In the genomic region with DNA sequence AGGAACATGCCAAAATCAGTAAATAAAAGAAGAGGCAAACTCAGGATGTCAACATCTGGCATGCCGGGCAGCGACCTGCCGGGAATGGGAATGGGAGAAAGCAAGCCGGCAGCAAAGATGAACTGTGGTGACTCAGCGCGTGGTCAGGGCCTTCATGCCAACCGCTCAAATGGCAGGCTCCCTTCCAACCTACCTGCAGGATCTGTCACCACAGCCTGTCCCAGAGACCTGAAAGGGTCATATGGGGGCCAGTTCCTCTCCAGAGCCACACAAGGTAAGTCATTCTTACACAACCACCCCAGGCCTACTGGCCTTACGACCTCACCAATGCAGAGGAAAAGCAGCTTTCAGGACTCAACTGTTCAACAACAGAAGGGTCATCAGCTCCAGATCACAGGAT, we compare ENCODE assay signal across 20 mouse cellular contexts.
DNase-seq lines count a peak whose midpoint lies in the region; ATAC-seq and TF ChIP-seq lines count a peak whose summit lies in the region.
"Had no signal": no experiment of that assay in that cellular context is flagged by ENCODE, and none has a peak within 500 bp of the region (broad histone marks: within the 10 kb centered on the region; RNA-seq: fewer than 3 reads in every experiment).

No protein-coding gene starts in this region.

- DNase-seq in adrenal gland, adult (ENCODE audit: inconsistent age in 2 of 2, low spot score in 1 of 2), result peak; percentile 54 to 76
- DNase-seq in adrenal gland, postnatal 4 days (ENCODE audit: low spot score in 2 of 2), result no peak
- no peak for DNase-seq in heart, embryonic 10.5 days (ENCODE audit: low spot score)
- peak; percentile 78 for DNase-seq in midbrain, embryonic 11.5 days (ENCODE audit: low spot score, missing footprints)
- no peak for DNase-seq in midbrain, postnatal 0 days (ENCODE audit: low spot score)
- DNase-seq: gastrocnemius, adult 2 months; heart, postnatal 10 days; lung, adult 2 months; lung, postnatal 14 days; right cerebral cortex, postnatal 25 days; spleen, adult 18-20 months; thymus, postnatal 14 days had no signal

- WGBS in heart, embryonic 10.5 days, result 67% methylated on average over 8 of the region's 8 CpGs
- 69% methylated on average over 8 of the region's 8 CpGs for WGBS in heart, embryonic 11.5 days (ENCODE audit: insufficient replicate concordance)
- WGBS in midbrain, embryonic 11.5 days, result 92% methylated on average over 8 of the region's 8 CpGs
- 97% methylated on average over 8 of the region's 8 CpGs for WGBS in midbrain, postnatal 0 days
- WGBS in intestine, postnatal 0 days, result 81% methylated on average over 8 of the region's 8 CpGs

- no peaks in the 10 kb centered on the region for H3K36me3 ChIP-seq in heart, embryonic 10.5 days
- no peaks in the 10 kb centered on the region for H3K36me3 ChIP-seq in heart, embryonic 11.5 days (ENCODE audit: control insufficient read depth, insufficient read depth, low read length)
- H3K36me3 ChIP-seq in midbrain, embryonic 11.5 days (ENCODE audit: control insufficient read depth, insufficient read depth, low read length), result no peaks in the 10 kb centered on the region
- H3K36me3 ChIP-seq in midbrain, postnatal 0 days (ENCODE audit: insufficient read depth, low read length), result no peaks in the 10 kb centered on the region
- no peaks in the 10 kb centered on the region for H3K36me3 ChIP-seq in intestine, postnatal 0 days (ENCODE audit: control insufficient read depth, insufficient read depth)
- H3K36me3 ChIP-seq: embryonic facial prominence, embryonic 12.5 days; hindbrain, embryonic 10.5 days; limb, embryonic 12.5 days; midbrain, embryonic 12.5 days had no signal

- peaks cover 56% of the 10 kb centered on the region for H3K4me1 ChIP-seq in heart, embryonic 10.5 days
- peaks cover 33% of the 10 kb centered on the region for H3K4me1 ChIP-seq in heart, embryonic 11.5 days (ENCODE audit: control insufficient read depth, insufficient read depth, low read length)
- no peaks in the 10 kb centered on the region for H3K4me1 ChIP-seq in midbrain, embryonic 11.5 days (ENCODE audit: control insufficient read depth, insufficient read depth, low read length)
- no peaks in the 10 kb centered on the region for H3K4me1 ChIP-seq in midbrain, postnatal 0 days (ENCODE audit: insufficient read depth, low read length)
- no peaks in the 10 kb centered on the region for H3K4me1 ChIP-seq in intestine, postnatal 0 days (replicated peaks; ENCODE audit: control insufficient read depth, insufficient read depth, low read length)

- no peak for TF ChIP-seq CTCF in midbrain, postnatal 0 days (IDR thresholded peaks at IDR 0.05)
- TF ChIP-seq CTCF in intestine, postnatal 0 days (IDR thresholded peaks at IDR 0.05; ENCODE audit: low read depth), result no peak

- H3K9me3 ChIP-seq in heart, embryonic 10.5 days, result no peaks in the 10 kb centered on the region
- H3K9me3 ChIP-seq in heart, embryonic 11.5 days (replicated peaks; ENCODE audit: control insufficient read depth, low read length), result no peaks in the 10 kb centered on the region
- no peaks in the 10 kb centered on the region for H3K9me3 ChIP-seq in midbrain, embryonic 11.5 days (ENCODE audit: control insufficient read depth, low read length)
- H3K9me3 ChIP-seq in midbrain, postnatal 0 days (ENCODE audit: low read length), result no peaks in the 10 kb centered on the region
- H3K9me3 ChIP-seq in intestine, postnatal 0 days (ENCODE audit: control insufficient read depth), result no peaks in the 10 kb centered on the region
- H3K9me3 ChIP-seq: embryonic facial prominence, embryonic 12.5 days; forebrain, embryonic 13.5 days; hindbrain, embryonic 10.5 days; limb, embryonic 12.5 days; midbrain, embryonic 12.5 days had no signal

- H3K9ac ChIP-seq in heart, embryonic 11.5 days (ENCODE audit: low read depth, low read length), result no peak overlapping the region
- H3K9ac ChIP-seq in midbrain, embryonic 11.5 days (ENCODE audit: low read length), result no peak overlapping the region
- no peak overlapping the region for H3K9ac ChIP-seq in midbrain, postnatal 0 days (replicated peaks; ENCODE audit: low read length, poor library complexity, severe bottlenecking)
- H3K9ac ChIP-seq in intestine, postnatal 0 days (ENCODE audit: low read depth, low read length), result no peak overlapping the region
- H3K9ac ChIP-seq: embryonic facial prominence, embryonic 12.5 days; forebrain, embryonic 13.5 days; limb, embryonic 12.5 days; midbrain, embryonic 12.5 days had no signal

- peak overlapping the region; percentile 62; the same call in 1 of the 2 replicates for H3K27ac ChIP-seq in heart, embryonic 10.5 days
- H3K27ac ChIP-seq in heart, embryonic 11.5 days (ENCODE audit: low read depth, low read length), result no peak overlapping the region
- no peak overlapping the region for H3K27ac ChIP-seq in midbrain, embryonic 11.5 days (ENCODE audit: low read depth, low read length)
- no peak overlapping the region for H3K27ac ChIP-seq in midbrain, postnatal 0 days (ENCODE audit: low read depth, low read length)
- H3K27ac ChIP-seq in intestine, postnatal 0 days (ENCODE audit: low read depth, low read length), result no peak overlapping the region
- H3K27ac ChIP-seq: embryonic facial prominence, embryonic 12.5 days; forebrain, embryonic 13.5 days; gastrocnemius, adult 2 months; hindbrain, embryonic 10.5 days; limb, embryonic 12.5 days; midbrain, embryonic 12.5 days had no signal

- H3K27me3 ChIP-seq in heart, embryonic 10.5 days (ENCODE audit: insufficient read depth, poor library complexity, severe bottlenecking), result no peaks in the 10 kb centered on the region
- no peaks in the 10 kb centered on the region for H3K27me3 ChIP-seq in heart, embryonic 11.5 days (ENCODE audit: control insufficient read depth, insufficient read depth, low read length)
- no peaks in the 10 kb centered on the region for H3K27me3 ChIP-seq in midbrain, embryonic 11.5 days (ENCODE audit: control insufficient read depth, insufficient read depth, low read length)
- no peaks in the 10 kb centered on the region for H3K27me3 ChIP-seq in midbrain, postnatal 0 days (ENCODE audit: insufficient read depth, low read length)
- no peaks in the 10 kb centered on the region for H3K27me3 ChIP-seq in intestine, postnatal 0 days (replicated peaks; ENCODE audit: control insufficient read depth, insufficient read depth, low read length)
- H3K27me3 ChIP-seq: embryonic facial prominence, embryonic 12.5 days; forebrain, embryonic 13.5 days; midbrain, embryonic 12.5 days had no signal

- ATAC-seq in heart, embryonic 11.5 days (replicated peaks; ENCODE audit: insufficient number of reproducible peaks, low FRiP score, low TSS enrichment), result no peak
- ATAC-seq in midbrain, embryonic 11.5 days (ENCODE audit: low FRiP score), result no peak
- no peak for ATAC-seq in midbrain, postnatal 0 days (ENCODE audit: low FRiP score)
- no peak for ATAC-seq in intestine, postnatal 0 days
- ATAC-seq: forebrain, embryonic 13.5 days; hindbrain, embryonic 16.5 days had no signal

- H3K4me3 ChIP-seq in heart, embryonic 10.5 days, result no peak overlapping the region
- H3K4me3 ChIP-seq in heart, embryonic 11.5 days (ENCODE audit: low read depth, low read length), result no peak overlapping the region
- H3K4me3 ChIP-seq in midbrain, embryonic 11.5 days (ENCODE audit: low read depth, low read length), result no peak overlapping the region
- no peak overlapping the region for H3K4me3 ChIP-seq in midbrain, postnatal 0 days (ENCODE audit: low read depth, low read length)
- H3K4me3 ChIP-seq in intestine, postnatal 0 days (ENCODE audit: low read depth, low read length), result no peak overlapping the region
- H3K4me3 ChIP-seq: embryonic facial prominence, embryonic 12.5 days; forebrain, embryonic 13.5 days; gastrocnemius, adult 2 months; hindbrain, embryonic 10.5 days; limb, embryonic 12.5 days; midbrain, embryonic 12.5 days had no signal

- H3K4me2 ChIP-seq in heart, embryonic 11.5 days, result no peak overlapping the region
- no peak overlapping the region for H3K4me2 ChIP-seq in midbrain, embryonic 11.5 days
- no peak overlapping the region for H3K4me2 ChIP-seq in midbrain, postnatal 0 days (ENCODE audit: low read depth, low read length, poor library complexity, severe bottlenecking)
- H3K4me2 ChIP-seq in intestine, postnatal 0 days (replicated peaks; ENCODE audit: low read depth), result no peak overlapping the region
- H3K4me2 ChIP-seq: embryonic facial prominence, embryonic 12.5 days; forebrain, embryonic 13.5 days; limb, embryonic 12.5 days; midbrain, embryonic 12.5 days had no signal

Comparison
In these comparisons a context has a peak if more than half of its experiments do, and no peak if none do; other contexts are left out.
1. DNase-seq: peak in adrenal gland, adult (2 of 2) and midbrain, embryonic 11.5 days (single experiment); none in adrenal gland, postnatal 4 days (0 of 2), heart, embryonic 10.5 days (single experiment) and midbrain, postnatal 0 days (single experiment).